Mouse (Mus musculus): ENCODE results near the gene Trim30c.

DNA sequence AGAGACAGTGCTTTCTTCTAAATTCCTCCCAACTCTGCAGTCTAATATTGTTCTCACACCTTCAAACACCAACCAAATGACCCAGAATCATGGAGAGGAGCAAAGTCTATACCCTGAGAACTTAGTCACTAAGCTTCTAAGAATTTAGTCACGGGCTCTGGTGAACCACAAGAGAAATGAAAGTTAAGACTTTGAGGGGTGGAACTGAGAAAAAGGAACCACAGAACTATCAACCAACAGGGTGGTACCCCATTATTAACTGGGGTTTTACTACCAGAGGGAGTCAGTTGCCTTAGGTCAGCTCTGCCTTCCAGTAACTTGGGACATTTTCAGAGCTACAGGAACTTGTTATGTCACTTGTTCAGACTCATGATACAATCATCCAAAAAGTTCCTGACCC, at the start of gene Trim30c:
- TF ChIP-seq POLR2A (IDR thresholded peaks at IDR 0.05; ENCODE audit: control insufficient read depth, extremely low read depth, insufficient read depth, low read length, poor library complexity) = no peak
- TF ChIP-seq CTCF (IDR thresholded peaks at IDR 0.05; ENCODE audit: borderline replicate concordance, control insufficient read depth, extremely low read depth, insufficient read depth, low read length, poor library complexity) = no peak
